8 mouse cellular contexts compared by ENCODE assay signal in genomic region chr4:135872015-135872414, GRCm38 (mm10). TPM values are rescaled to one million over a fixed set of nuclear protein-coding genes. Genes with fewer than 3 reads are reported as not detected.
A peak's percentile ranks its signal among the peaks of the same experiment; 100 is the strongest.
DNase-seq lines count a peak whose midpoint lies in the region; ATAC-seq and TF ChIP-seq lines count a peak whose summit lies in the region.

No protein-coding gene starts in this region.

- peaks cover 40% of the 10 kb centered on the region for H3K36me3 ChIP-seq in lung, embryonic 14.5 days (ENCODE audit: insufficient read depth)
- peaks cover 27% of the 10 kb centered on the region for H3K36me3 ChIP-seq in limb, embryonic 12.5 days
- peaks cover 6% of the 10 kb centered on the region; the same call in 1 of the 2 replicates for H3K36me3 ChIP-seq in neural tube, embryonic 15.5 days

- peak overlapping the region; percentile 4; the same call in 1 of the 2 replicates for H3K27ac ChIP-seq in lung, embryonic 14.5 days (ENCODE audit: low read depth)
- H3K27ac ChIP-seq in embryonic fibroblast, embryonic 13.5 days (ENCODE audit: insufficient read depth, low read length) = peak overlapping the region; percentile 31
- peak overlapping the region; percentile 100 for H3K27ac ChIP-seq in limb, embryonic 12.5 days
- H3K27ac ChIP-seq in neural tube, embryonic 15.5 days (replicated peaks) = no peak overlapping the region; the same call in 1 of the 2 replicates

- H3K9me3 ChIP-seq in lung, embryonic 14.5 days (ENCODE audit: low read depth, low read length) = no peaks in the 10 kb centered on the region
- no peaks in the 10 kb centered on the region for H3K9me3 ChIP-seq in limb, embryonic 12.5 days
- H3K9me3 ChIP-seq in neural tube, embryonic 15.5 days (replicated peaks) = no peaks in the 10 kb centered on the region

- ATAC-seq in lung, embryonic 14.5 days (ENCODE audit: insufficient read depth) = no peak
- no peak for ATAC-seq in limb, embryonic 12.5 days (ENCODE audit: insufficient number of reproducible peaks, insufficient read depth, low FRiP score, low TSS enrichment, low read depth)
- ATAC-seq in neural tube, embryonic 15.5 days (ENCODE audit: low FRiP score) = no peak
- no peak for ATAC-seq in frontal cortex, adult (ENCODE audit: low TSS enrichment)

- peaks cover 11% of the 10 kb centered on the region for H3K4me1 ChIP-seq in lung, embryonic 14.5 days (ENCODE audit: insufficient read depth)
- H3K4me1 ChIP-seq in embryonic fibroblast, embryonic 13.5 days (ENCODE audit: control insufficient read depth, insufficient read depth, low read length) = peaks cover 9% of the 10 kb centered on the region
- H3K4me1 ChIP-seq in limb, embryonic 12.5 days (replicated peaks) = peaks cover 44% of the 10 kb centered on the region
- peaks cover 52% of the 10 kb centered on the region for H3K4me1 ChIP-seq in neural tube, embryonic 15.5 days

- DNase-seq in lung, embryonic 14.5 days = peak; percentile 29
- DNase-seq in lung, postnatal 14 days = no peak
- no peak for DNase-seq in gastrocnemius, postnatal 4 days (ENCODE audit: low spot score in 2 of 2)
- DNase-seq in cerebellum, postnatal 25 days = no peak

- peak; percentile 24; the same call in 1 of the 2 replicates for TF ChIP-seq POLR2A in embryonic fibroblast, embryonic 13.5 days (IDR thresholded peaks at IDR 0.05; ENCODE audit: low read depth, low read length)

- peak overlapping the region; percentile 67 for H3K4me3 ChIP-seq in lung, embryonic 14.5 days (ENCODE audit: low read depth, low read length)
- peak overlapping the region; percentile 33 for H3K4me3 ChIP-seq in embryonic fibroblast, embryonic 13.5 days (ENCODE audit: insufficient read depth, low read length)
- H3K4me3 ChIP-seq in limb, embryonic 12.5 days (replicated peaks) = peak overlapping the region; percentile 75
- H3K4me3 ChIP-seq in neural tube, embryonic 15.5 days (replicated peaks) = peak overlapping the region; percentile 72

- H3K4me2 ChIP-seq in lung, embryonic 14.5 days = peak overlapping the region; percentile 80
- H3K4me2 ChIP-seq in limb, embryonic 12.5 days = peak overlapping the region; percentile 85
- H3K4me2 ChIP-seq in neural tube, embryonic 15.5 days = peak overlapping the region; percentile 89

- H3K27me3 ChIP-seq in lung, embryonic 14.5 days (ENCODE audit: insufficient read depth, low read length) = no peaks in the 10 kb centered on the region
- H3K27me3 ChIP-seq in limb, embryonic 12.5 days = no peaks in the 10 kb centered on the region
- H3K27me3 ChIP-seq in neural tube, embryonic 15.5 days (replicated peaks) = no peaks in the 10 kb centered on the region

- WGBS in lung, embryonic 14.5 days = 22% methylated on average over 3 of the region's 3 CpGs
- WGBS in limb, embryonic 12.5 days = 48% methylated on average over 3 of the region's 3 CpGs
- 47% methylated on average over 3 of the region's 3 CpGs for WGBS in neural tube, embryonic 15.5 days

- peak overlapping the region; percentile 97 for H3K9ac ChIP-seq in lung, embryonic 14.5 days
- H3K9ac ChIP-seq in limb, embryonic 12.5 days (replicated peaks) = peak overlapping the region; percentile 97
- H3K9ac ChIP-seq in neural tube, embryonic 15.5 days (replicated peaks) = peak overlapping the region; percentile 72

- no peak for TF ChIP-seq CTCF in lung, embryonic 14.5 days (IDR thresholded peaks at IDR 0.05; ENCODE audit: low read depth)
- no peak for TF ChIP-seq CTCF in embryonic fibroblast, embryonic 13.5 days (IDR thresholded peaks at IDR 0.05; ENCODE audit: borderline replicate concordance, insufficient read depth, low read length)

RNA-seq across cellular contexts. Expression of gene Pnrc2, which starts 1.6 kb away (rescaled TPM):
- 191 and 206 TPM in 2 replicates for polyA plus RNA-seq in lung, embryonic 14.5 days (2014; fragmentation: Nextera tagmentation; extraction: Ambion mirVana)
- 127 and 164 TPM in 2 replicates for polyA plus RNA-seq in embryonic fibroblast, embryonic 13.5 days (2011; ENCODE audit: insufficient read length, low read depth, missing spikeins)
- 209 and 220 TPM in 2 replicates for polyA plus RNA-seq in limb, embryonic 12.5 days (2016; fragmentation: Nextera tagmentation; extraction: Ambion mirVana)
- polyA plus RNA-seq in neural tube, embryonic 15.5 days (2015; fragmentation: Nextera tagmentation; extraction: Ambion mirVana) = 82.1 and 114 TPM in 2 replicates
- total RNA-seq in gastrocnemius, postnatal 4 days (2021) = 10 to 100 TPM; 76.6 to 91.3 TPM

RNA-seq across cellular contexts. Expression of gene Srsf10, which starts 16.5 kb away (rescaled TPM):
- polyA plus RNA-seq in lung, embryonic 14.5 days (2014; fragmentation: Nextera tagmentation; extraction: Ambion mirVana) = 322 and 336 TPM in 2 replicates
- polyA plus RNA-seq in embryonic fibroblast, embryonic 13.5 days (2011; ENCODE audit: insufficient read length, low read depth, missing spikeins) = 177 and 193 TPM in 2 replicates
- 392 and 402 TPM in 2 replicates for polyA plus RNA-seq in limb, embryonic 12.5 days (2016; fragmentation: Nextera tagmentation; extraction: Ambion mirVana)
- 157 and 178 TPM in 2 replicates for polyA plus RNA-seq in neural tube, embryonic 15.5 days (2015; fragmentation: Nextera tagmentation; extraction: Ambion mirVana)
- 10 to 100 TPM; 61.0 to 86.0 TPM for total RNA-seq in gastrocnemius, postnatal 4 days (2021)

RNA-seq across cellular contexts. Expression of gene Cnr2, which starts 23.2 kb away (rescaled TPM):
- polyA plus RNA-seq in lung, embryonic 14.5 days (2014; fragmentation: Nextera tagmentation; extraction: Ambion mirVana) = 0.71 and 0.73 TPM in 2 replicates
- polyA plus RNA-seq in embryonic fibroblast, embryonic 13.5 days (2011; ENCODE audit: insufficient read length, low read depth, missing spikeins) = not detected in 2 replicates
- polyA plus RNA-seq in limb, embryonic 12.5 days (2016; fragmentation: Nextera tagmentation; extraction: Ambion mirVana) = 0.22 and 0.45 TPM in 2 replicates
- 0.10 and 0.50 TPM in 2 replicates for polyA plus RNA-seq in neural tube, embryonic 15.5 days (2015; fragmentation: Nextera tagmentation; extraction: Ambion mirVana)
- total RNA-seq in gastrocnemius, postnatal 4 days (2021) = under 1 TPM; 0.65 to 0.78 TPM

RNA-seq across cellular contexts. Expression of gene Fuca1, which starts 48.5 kb away (rescaled TPM):
- polyA plus RNA-seq in lung, embryonic 14.5 days (2014; fragmentation: Nextera tagmentation; extraction: Ambion mirVana) = 65.1 and 72.7 TPM in 2 replicates
- polyA plus RNA-seq in embryonic fibroblast, embryonic 13.5 days (2011; ENCODE audit: insufficient read length, low read depth, missing spikeins) = 90.2 and 92.2 TPM in 2 replicates
- polyA plus RNA-seq in limb, embryonic 12.5 days (2016; fragmentation: Nextera tagmentation; extraction: Ambion mirVana) = 47.0 and 51.0 TPM in 2 replicates
- polyA plus RNA-seq in neural tube, embryonic 15.5 days (2015; fragmentation: Nextera tagmentation; extraction: Ambion mirVana) = 68.6 and 71.5 TPM in 2 replicates
- 10 to 100 TPM; 46.6 to 46.7 TPM for total RNA-seq in gastrocnemius, postnatal 4 days (2021)
